Mouse (Mus musculus): Measurements from ENCODE around the gene Slc12a9.

DNA sequence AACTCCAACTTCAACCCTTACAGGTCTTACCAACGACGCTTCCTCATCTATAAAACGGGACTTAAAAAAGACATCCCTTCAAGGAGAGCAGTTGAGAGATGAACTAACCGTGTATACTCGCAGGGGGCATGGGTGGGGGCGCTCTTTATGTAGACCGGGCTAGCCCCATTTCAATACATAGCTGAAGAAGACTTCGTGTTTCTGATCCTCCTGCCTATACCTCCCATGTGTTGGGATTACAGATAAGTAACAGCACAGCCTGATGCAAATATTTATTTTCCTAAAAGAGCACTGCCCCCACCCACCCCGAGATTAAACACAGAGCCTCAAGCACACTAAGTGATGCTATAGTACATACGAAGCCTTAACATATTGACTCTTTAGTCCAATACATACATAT lies 920 bp upstream of the Slc12a9 start:
- TF ChIP-seq CTCF (IDR thresholded peaks at IDR 0.05; ENCODE audit: low read depth, low read length) (no peak), POLR2A (IDR thresholded peaks at IDR 0.05; ENCODE audit: borderline replicate concordance, low read depth, low read length) (no peak)
